In genomic region chr19:28560801-28561696, GRCm38 (mm10) we compare ENCODE assay signal across 10 mouse cellular contexts.
A peak's percentile ranks its signal among the peaks of the same experiment; 100 is the strongest.
DNase-seq lines count a peak whose midpoint lies in the region; ATAC-seq and TF ChIP-seq lines count a peak whose summit lies in the region.
"Had no signal": no experiment of that assay in that cellular context is flagged by ENCODE, and none has a peak within 500 bp of the region (broad histone marks: within the 10 kb centered on the region; RNA-seq: fewer than 3 reads in every experiment).

No protein-coding gene starts in this region.

- H3K36me3 ChIP-seq in embryonic facial prominence, embryonic 12.5 days, result no peaks in the 10 kb centered on the region
- H3K36me3 ChIP-seq: heart, embryonic 13.5 days had no signal

- H3K4me3 ChIP-seq in layer of hippocampus, adult 2 months, result no peak overlapping the region
- H3K4me3 ChIP-seq in embryonic facial prominence, embryonic 12.5 days, result no peak overlapping the region
- H3K4me3 ChIP-seq: heart, embryonic 13.5 days had no signal

- no peak for DNase-seq in layer of hippocampus, adult 2 months (ENCODE audit: low spot score in 2 of 2)
- DNase-seq in layer of hippocampus, adult 8-10 months (ENCODE audit: low spot score in 2 of 2), result no peak
- peak; percentile 62 for DNase-seq in kidney, adult 18-20 months
- peak; percentile 48 for DNase-seq in mesoderm, embryonic 11.5 days (ENCODE audit: low read depth, low spot score)
- DNase-seq in spleen, adult 18-20 months, result no peak

- no peak for TF ChIP-seq CTCF in layer of hippocampus, adult 2 months (conservative IDR thresholded peaks at IDR 0.05)

- H3K9ac ChIP-seq in embryonic facial prominence, embryonic 12.5 days, result no peak overlapping the region
- H3K9ac ChIP-seq: heart, embryonic 13.5 days had no signal

- H3K9me3 ChIP-seq in embryonic facial prominence, embryonic 12.5 days, result no peaks in the 10 kb centered on the region
- H3K9me3 ChIP-seq: heart, embryonic 13.5 days had no signal

- WGBS in embryonic facial prominence, embryonic 12.5 days, result 36% methylated on average over 8 of the region's 8 CpGs

- no peak overlapping the region for H3K4me2 ChIP-seq in embryonic facial prominence, embryonic 12.5 days (replicated peaks)
- H3K4me2 ChIP-seq: heart, embryonic 13.5 days; liver, embryonic 11.5 days had no signal

- H3K27me3 ChIP-seq in embryonic facial prominence, embryonic 12.5 days, result no peaks in the 10 kb centered on the region
- H3K27me3 ChIP-seq: heart, embryonic 13.5 days had no signal

- no peak for ATAC-seq in embryonic facial prominence, embryonic 12.5 days (ENCODE audit: insufficient number of reproducible peaks, insufficient read depth, low FRiP score, low TSS enrichment)
- ATAC-seq in erythroid progenitor cell, adult 5-6 weeks (replicated peaks; ENCODE audit: low FRiP score, poor library complexity, severe bottlenecking), result no peak
- no peak for ATAC-seq in megakaryocyte-erythroid progenitor cell, adult 5-6 weeks (replicated peaks; ENCODE audit: low FRiP score, low TSS enrichment, poor library complexity, severe bottlenecking)

- H3K27ac ChIP-seq in layer of hippocampus, adult 2 months, result peak overlapping the region; percentile 57; the same call in 1 of the 2 replicates
- H3K27ac ChIP-seq in embryonic facial prominence, embryonic 12.5 days, result peak overlapping the region; percentile 54; the same call in 1 of the 2 replicates
- H3K27ac ChIP-seq: heart, embryonic 13.5 days had no signal

- H3K4me1 ChIP-seq in embryonic facial prominence, embryonic 12.5 days, result peaks cover 21% of the 10 kb centered on the region; the same call in 1 of the 2 replicates

Comparison
In these comparisons a context has a peak if more than half of its experiments do, and no peak if none do; other contexts are left out.
1. DNase-seq: peak in kidney, adult 18-20 months (single experiment) and mesoderm, embryonic 11.5 days (single experiment); none in layer of hippocampus, adult 2 months (0 of 2), layer of hippocampus, adult 8-10 months (0 of 2) and spleen, adult 18-20 months (0 of 2).